Mouse (Mus musculus): ENCODE results near the gene Mmd2. TPM values are rescaled to one million over a fixed set of nuclear protein-coding genes. Genes with fewer than 3 reads are reported as not detected.

Mmd2 gene
- polyA plus RNA-seq, 1 experiment from 2014 or later: 5.7 TPM

DNA sequence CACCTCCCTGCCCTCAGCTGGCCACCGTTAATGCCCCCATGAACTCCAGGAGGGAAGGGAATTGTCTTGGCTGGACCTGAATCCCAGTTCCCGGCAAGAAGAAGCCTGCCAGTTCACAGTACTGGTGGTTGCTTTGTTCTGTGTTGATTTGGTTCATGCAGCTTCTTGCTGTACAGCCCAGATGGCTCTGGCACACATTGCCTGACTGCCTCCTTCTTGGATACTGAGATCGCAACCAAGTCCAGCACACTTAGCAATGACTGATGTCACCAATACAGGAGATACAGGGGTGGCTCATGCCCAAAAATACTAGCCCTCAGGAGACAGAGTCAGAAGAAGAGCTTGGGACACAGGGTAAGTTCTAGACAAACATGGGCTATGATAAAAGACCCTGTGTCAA lies 12.9 kb downstream of the Mmd2 start:
- no peak overlapping the region for H3K9ac ChIP-seq (ENCODE audit: low read length)
- no peaks in the 10 kb centered on the region for H3K4me1 ChIP-seq (ENCODE audit: control insufficient read depth, insufficient read depth, low read length)
- WGBS: 77% methylated on average over 3 of the region's 3 CpGs
- H3K27me3 ChIP-seq (ENCODE audit: control insufficient read depth, insufficient read depth, low read length): no peaks in the 10 kb centered on the region
- H3K4me3 ChIP-seq (ENCODE audit: low read depth, low read length): no peak overlapping the region
- ATAC-seq (ENCODE audit: insufficient read depth, low FRiP score, low TSS enrichment): no peak
- H3K4me2 ChIP-seq (ENCODE audit: low read depth): no peak overlapping the region
- no peaks in the 10 kb centered on the region for H3K9me3 ChIP-seq (ENCODE audit: control insufficient read depth, low read length)
- DNase-seq (ENCODE audit: low spot score): no peak
- no peaks in the 10 kb centered on the region for H3K36me3 ChIP-seq (ENCODE audit: control insufficient read depth, insufficient read depth, low read length)
- H3K27ac ChIP-seq (ENCODE audit: low read depth, low read length): no peak overlapping the region

DNA sequence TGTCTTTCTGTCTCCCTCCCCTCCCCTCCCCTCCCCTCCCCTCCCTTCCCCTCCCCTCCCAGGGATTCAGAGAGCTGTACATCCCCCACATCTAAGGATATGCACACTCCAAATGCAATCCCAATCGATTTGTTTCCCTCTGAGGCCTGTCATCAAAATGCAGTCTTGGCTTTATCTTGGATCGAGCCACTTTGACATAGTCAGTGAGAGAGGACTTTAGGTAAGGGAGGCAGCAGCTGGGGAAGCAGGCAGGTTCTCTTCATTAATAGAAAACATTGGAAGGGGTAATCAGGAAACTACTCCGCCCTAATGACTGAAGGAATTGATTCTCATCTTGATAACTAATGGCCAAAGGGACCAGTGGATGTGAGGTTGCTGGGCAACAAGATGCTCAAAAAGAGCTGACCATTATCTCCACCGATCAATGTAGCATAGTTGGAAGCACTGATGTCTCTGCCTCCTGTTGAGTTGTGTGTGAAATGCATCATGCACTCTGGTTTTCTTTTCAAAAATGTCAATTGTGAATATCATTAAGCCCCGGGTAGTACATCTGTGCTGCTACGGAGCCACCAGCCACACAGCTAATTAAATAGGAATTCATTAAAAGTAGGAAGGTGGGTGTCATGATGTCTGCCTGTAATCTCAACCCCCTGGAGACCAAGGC lies 17.5 kb downstream of the Mmd2 start:
- Histone ChIP-seq H3K27me3 (ENCODE audit: control insufficient read depth, insufficient read depth, low read length) (no peaks in the 10 kb centered on the region), H3K4me2 (ENCODE audit: low read depth) (no peak overlapping the region), H3K9ac (ENCODE audit: low read length) (no peak overlapping the region), H3K36me3 (ENCODE audit: control insufficient read depth, insufficient read depth, low read length) (no peaks in the 10 kb centered on the region), H3K4me1 (ENCODE audit: control insufficient read depth, insufficient read depth, low read length) (peaks cover 4% of the 10 kb centered on the region; the same call in 1 of the 2 replicates), H3K27ac (ENCODE audit: low read depth, low read length) (no peak overlapping the region), H3K9me3 (ENCODE audit: control insufficient read depth, low read length) (no peaks in the 10 kb centered on the region), H3K4me3 (ENCODE audit: low read depth, low read length) (no peak overlapping the region)
- ATAC-seq (ENCODE audit: insufficient read depth, low FRiP score, low TSS enrichment): no peak
- DNase-seq (ENCODE audit: low spot score): no peak
- WGBS: 76% methylated on average over 6 of the region's 6 CpGs

DNA sequence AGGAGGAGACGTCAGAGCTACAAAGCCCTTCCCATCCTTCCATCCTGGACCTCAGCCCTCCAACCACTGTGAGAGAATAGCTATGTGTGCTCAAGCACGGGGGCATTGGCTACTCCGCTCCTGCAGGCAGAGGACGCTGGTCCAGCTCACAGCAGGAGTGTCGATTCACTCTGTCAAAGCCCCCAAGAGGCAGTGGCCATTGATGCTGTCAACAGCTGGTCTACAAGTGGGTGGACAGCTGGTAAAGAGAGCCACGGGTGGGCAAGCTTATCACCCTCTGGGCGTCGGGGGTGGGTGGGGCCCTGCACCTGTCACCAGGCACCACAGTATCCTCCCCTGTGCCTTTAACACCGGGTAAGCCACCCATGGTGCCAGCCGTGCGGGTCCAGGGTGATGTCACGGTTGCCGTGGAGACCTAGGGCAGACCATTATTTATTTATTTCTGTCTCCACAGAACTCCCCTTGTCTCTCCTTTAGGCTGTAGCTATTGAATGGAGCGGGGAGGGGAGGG lies 24.9 kb downstream of the Mmd2 start:
- ATAC-seq (ENCODE audit: insufficient read depth, low FRiP score, low TSS enrichment): peak; percentile 92
- Histone ChIP-seq H3K9ac (ENCODE audit: low read length) (no peak overlapping the region), H3K4me2 (ENCODE audit: low read depth) (no peak overlapping the region), H3K4me3 (ENCODE audit: low read depth, low read length) (no peak overlapping the region), H3K4me1 (ENCODE audit: control insufficient read depth, insufficient read depth, low read length) (no peaks in the 10 kb centered on the region), H3K27ac (ENCODE audit: low read depth, low read length) (no peak overlapping the region), H3K9me3 (ENCODE audit: control insufficient read depth, low read length) (no peaks in the 10 kb centered on the region), H3K36me3 (ENCODE audit: control insufficient read depth, insufficient read depth, low read length) (no peaks in the 10 kb centered on the region), H3K27me3 (ENCODE audit: control insufficient read depth, insufficient read depth, low read length) (no peaks in the 10 kb centered on the region)
- 50% methylated on average over 14 of the region's 14 CpGs for WGBS
- peak; percentile 63 for DNase-seq (ENCODE audit: low spot score)

DNA sequence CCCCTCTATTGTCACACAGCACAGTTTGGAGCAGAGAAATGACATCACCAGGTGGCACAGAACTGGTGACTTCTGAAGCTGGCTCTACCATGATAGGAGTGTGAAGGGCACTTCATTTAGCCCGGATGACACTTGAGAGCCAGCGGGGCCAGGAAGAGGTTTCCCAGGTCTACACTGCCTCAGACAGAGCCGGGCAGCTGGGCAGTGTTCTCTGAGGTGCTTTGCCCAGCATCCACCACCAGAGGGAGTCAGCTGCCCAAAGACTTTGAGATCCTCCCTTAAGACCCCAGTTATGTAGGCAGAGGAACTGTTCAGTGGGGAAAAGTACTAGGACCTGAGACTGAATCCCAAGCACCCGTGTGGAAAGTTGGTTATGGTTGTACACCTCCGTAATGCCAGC lies 27.1 kb downstream of the Mmd2 start:
- no peak overlapping the region for H3K27ac ChIP-seq (ENCODE audit: low read depth, low read length)
- H3K4me1 ChIP-seq (ENCODE audit: control insufficient read depth, insufficient read depth, low read length): no peaks in the 10 kb centered on the region

DNA sequence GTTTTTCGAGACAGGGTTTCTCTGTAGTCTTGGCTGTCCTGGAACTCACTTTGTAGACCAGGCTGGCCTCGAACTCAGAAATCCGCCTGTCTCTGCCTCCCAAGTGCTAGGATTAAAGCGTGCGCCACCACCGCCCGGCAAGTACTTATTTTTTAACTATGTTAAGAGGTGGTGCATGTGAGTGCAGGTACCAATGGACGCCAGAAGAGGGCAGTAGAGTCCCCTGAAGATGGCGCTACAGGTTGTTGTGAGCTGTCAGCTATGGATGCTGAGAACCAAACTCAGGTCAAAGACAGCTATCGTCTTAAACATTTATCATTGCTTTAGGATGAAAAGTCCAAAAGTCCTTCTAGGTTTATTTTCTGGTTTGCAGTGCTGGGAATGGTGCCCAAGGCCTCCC lies 30.4 kb downstream of the Mmd2 start:
- Histone ChIP-seq H3K4me1 (ENCODE audit: control insufficient read depth, insufficient read depth, low read length) (no peaks in the 10 kb centered on the region), H3K4me3 (ENCODE audit: low read depth, low read length) (no peak overlapping the region), H3K4me2 (ENCODE audit: low read depth) (no peak overlapping the region), H3K9ac (ENCODE audit: low read length) (no peak overlapping the region), H3K27me3 (ENCODE audit: control insufficient read depth, insufficient read depth, low read length) (no peaks in the 10 kb centered on the region), H3K9me3 (ENCODE audit: control insufficient read depth, low read length) (no peaks in the 10 kb centered on the region), H3K36me3 (ENCODE audit: control insufficient read depth, insufficient read depth, low read length) (no peaks in the 10 kb centered on the region), H3K27ac (ENCODE audit: low read depth, low read length) (no peak overlapping the region)
- ATAC-seq (ENCODE audit: insufficient read depth, low FRiP score, low TSS enrichment) (no peak), DNase-seq (ENCODE audit: low spot score) (no peak)
- 87% methylated on average over 10 of the region's 10 CpGs for WGBS

More for the DNA sequence above, 27.1 kb downstream of the Mmd2 start:
- 13% methylated on average over 5 of the region's 5 CpGs for WGBS
- H3K9me3 ChIP-seq (ENCODE audit: control insufficient read depth, low read length): no peaks in the 10 kb centered on the region
- no peak overlapping the region for H3K4me3 ChIP-seq (ENCODE audit: low read depth, low read length)
- DNase-seq (ENCODE audit: low spot score) (peak; percentile 83), ATAC-seq (ENCODE audit: insufficient read depth, low FRiP score, low TSS enrichment) (peak; percentile 26)
- no peak overlapping the region for H3K4me2 ChIP-seq (ENCODE audit: low read depth)
- no peaks in the 10 kb centered on the region for H3K36me3 ChIP-seq (ENCODE audit: control insufficient read depth, insufficient read depth, low read length)
- H3K27me3 ChIP-seq (ENCODE audit: control insufficient read depth, insufficient read depth, low read length): no peaks in the 10 kb centered on the region
- H3K9ac ChIP-seq (ENCODE audit: low read length): no peak overlapping the region

DNA sequence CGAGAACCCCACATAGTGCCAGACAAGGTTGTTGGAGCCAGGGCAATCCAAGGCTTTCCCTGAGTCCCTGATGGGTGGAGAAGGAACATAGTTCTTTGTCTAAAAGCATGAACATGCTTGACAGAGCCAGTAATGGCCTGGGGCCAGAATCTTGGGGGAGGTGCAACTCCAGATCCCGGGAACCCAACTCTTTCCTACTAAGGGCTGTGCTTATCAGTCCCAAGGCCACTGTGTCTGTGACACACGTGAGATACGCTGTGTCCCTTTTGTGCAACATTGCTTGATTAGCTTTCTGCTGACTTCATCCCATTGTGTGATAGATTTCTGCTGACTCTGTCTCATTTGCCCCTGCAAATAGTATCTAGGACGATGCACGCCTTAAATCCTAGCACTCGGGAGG lies 31.8 kb downstream of the Mmd2 start:
- no peak for ATAC-seq (ENCODE audit: insufficient read depth, low FRiP score, low TSS enrichment)
- no peak for DNase-seq (ENCODE audit: low spot score)
- Histone ChIP-seq H3K4me2 (ENCODE audit: low read depth) (no peak overlapping the region), H3K9ac (ENCODE audit: low read length) (no peak overlapping the region), H3K9me3 (ENCODE audit: control insufficient read depth, low read length) (no peaks in the 10 kb centered on the region), H3K4me1 (ENCODE audit: control insufficient read depth, insufficient read depth, low read length) (no peaks in the 10 kb centered on the region), H3K27ac (ENCODE audit: low read depth, low read length) (no peak overlapping the region), H3K36me3 (ENCODE audit: control insufficient read depth, insufficient read depth, low read length) (no peaks in the 10 kb centered on the region), H3K27me3 (ENCODE audit: control insufficient read depth, insufficient read depth, low read length) (no peaks in the 10 kb centered on the region), H3K4me3 (ENCODE audit: low read depth, low read length) (no peak overlapping the region)
- 94% methylated on average over 7 of the region's 7 CpGs for WGBS

DNA sequence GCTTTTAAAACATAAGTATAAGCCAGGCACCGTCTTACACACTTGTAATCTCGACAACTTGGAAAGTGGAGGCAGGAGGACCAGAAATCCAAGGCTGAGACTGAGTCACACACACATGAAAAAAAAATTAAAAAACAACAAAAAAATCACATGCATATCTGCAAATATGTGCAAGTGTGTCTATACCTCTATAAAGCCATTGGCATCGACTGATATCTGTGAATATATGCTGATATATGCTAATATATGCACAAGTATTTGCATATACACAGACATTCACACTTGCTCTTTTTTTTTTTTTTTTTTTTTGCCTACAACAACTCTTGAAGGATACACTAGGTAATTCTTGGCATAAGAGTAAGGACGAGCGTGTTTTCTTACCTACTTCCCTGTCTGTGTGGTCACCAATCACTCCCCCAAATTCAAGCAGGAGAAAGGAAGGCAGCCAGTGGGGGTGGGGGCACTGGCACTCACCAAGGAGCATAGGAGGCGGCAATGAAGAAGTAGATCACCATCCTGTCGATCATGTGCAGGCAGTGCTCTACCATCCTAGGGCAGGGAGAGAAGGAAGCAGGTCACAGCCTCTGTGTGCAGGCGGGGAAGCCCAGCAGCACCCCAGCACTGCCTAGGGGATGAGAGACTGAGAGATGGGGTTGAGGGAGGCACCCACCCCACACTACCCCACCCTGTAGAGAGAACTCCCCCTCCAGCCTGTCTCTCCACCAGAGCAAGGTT lies 34.1 kb downstream of the Mmd2 start:
- Histone ChIP-seq H3K4me1 (ENCODE audit: control insufficient read depth, insufficient read depth, low read length) (no peaks in the 10 kb centered on the region), H3K27ac (ENCODE audit: low read depth, low read length) (no peak overlapping the region), H3K4me2 (ENCODE audit: low read depth) (no peak overlapping the region), H3K27me3 (ENCODE audit: control insufficient read depth, insufficient read depth, low read length) (no peaks in the 10 kb centered on the region), H3K36me3 (ENCODE audit: control insufficient read depth, insufficient read depth, low read length) (no peaks in the 10 kb centered on the region), H3K9ac (ENCODE audit: low read length) (no peak overlapping the region), H3K4me3 (ENCODE audit: low read depth, low read length) (no peak overlapping the region), H3K9me3 (ENCODE audit: control insufficient read depth, low read length) (no peaks in the 10 kb centered on the region)
- WGBS: 76% methylated on average over 8 of the region's 8 CpGs
- no peak for DNase-seq (ENCODE audit: low spot score)
- ATAC-seq (ENCODE audit: insufficient read depth, low FRiP score, low TSS enrichment): no peak

DNA sequence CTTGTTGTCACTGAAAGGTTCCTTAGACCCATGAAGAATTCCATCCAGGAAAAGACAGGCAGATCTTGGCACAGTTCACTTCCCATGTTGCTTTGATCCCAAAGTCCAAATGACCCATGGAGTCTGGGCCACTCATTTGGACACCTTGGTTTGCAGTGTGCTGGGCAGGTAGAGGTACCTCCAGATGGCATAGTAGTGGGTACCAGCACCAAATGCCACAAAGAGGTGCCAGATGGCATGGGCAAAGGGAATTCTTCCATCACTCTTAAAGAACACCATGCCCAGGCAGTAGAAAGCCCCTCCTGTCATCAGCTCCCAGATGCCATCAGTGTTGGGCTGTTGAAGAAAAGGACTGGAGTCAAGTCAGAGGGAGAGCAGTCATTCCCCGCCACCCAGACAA lies 44.0 kb downstream of the Mmd2 start:
- 83% methylated on average over 1 of the region's 1 CpGs for WGBS
- no peaks in the 10 kb centered on the region for H3K4me1 ChIP-seq (ENCODE audit: control insufficient read depth, insufficient read depth, low read length)
- H3K9me3 ChIP-seq (ENCODE audit: control insufficient read depth, low read length): no peaks in the 10 kb centered on the region
- no peaks in the 10 kb centered on the region for H3K27me3 ChIP-seq (ENCODE audit: control insufficient read depth, insufficient read depth, low read length)
- no peak overlapping the region for H3K4me2 ChIP-seq (ENCODE audit: low read depth)
- H3K36me3 ChIP-seq (ENCODE audit: control insufficient read depth, insufficient read depth, low read length): no peaks in the 10 kb centered on the region
- no peak overlapping the region for H3K9ac ChIP-seq (ENCODE audit: low read length)
- H3K4me3 ChIP-seq (ENCODE audit: low read depth, low read length): no peak overlapping the region
- ATAC-seq (ENCODE audit: insufficient read depth, low FRiP score, low TSS enrichment) (no peak), DNase-seq (ENCODE audit: low spot score) (no peak)
- no peak overlapping the region for H3K27ac ChIP-seq (ENCODE audit: low read depth, low read length)

DNA sequence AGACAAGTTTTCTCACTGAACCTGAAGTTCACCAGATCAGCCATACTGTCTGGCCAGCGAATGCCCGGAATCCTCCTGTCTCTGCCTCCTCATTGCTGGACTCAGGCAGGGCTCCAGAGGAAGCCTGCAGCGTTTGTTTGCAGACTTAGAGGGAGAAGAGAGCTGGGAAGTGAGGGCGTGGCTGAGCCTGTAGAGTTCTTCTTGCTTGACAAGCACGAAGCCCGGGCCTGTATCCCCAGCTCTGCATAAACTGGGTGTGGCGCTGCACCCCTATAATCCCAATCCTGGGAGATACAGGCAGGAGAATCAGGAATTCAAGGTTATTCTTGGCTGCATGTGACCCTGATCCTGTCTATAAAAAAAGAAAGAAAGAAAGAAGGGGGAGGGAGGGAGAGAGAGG lies 48.3 kb downstream of the Mmd2 start:
- Histone ChIP-seq H3K4me2 (ENCODE audit: low read depth) (no peak overlapping the region), H3K4me3 (ENCODE audit: low read depth, low read length) (no peak overlapping the region), H3K36me3 (ENCODE audit: control insufficient read depth, insufficient read depth, low read length) (no peaks in the 10 kb centered on the region), H3K4me1 (ENCODE audit: control insufficient read depth, insufficient read depth, low read length) (no peaks in the 10 kb centered on the region), H3K27ac (ENCODE audit: low read depth, low read length) (no peak overlapping the region), H3K9ac (ENCODE audit: low read length) (no peak overlapping the region), H3K27me3 (ENCODE audit: control insufficient read depth, insufficient read depth, low read length) (no peaks in the 10 kb centered on the region), H3K9me3 (ENCODE audit: control insufficient read depth, low read length) (no peaks in the 10 kb centered on the region)
- DNase-seq (ENCODE audit: low spot score) (no peak), ATAC-seq (ENCODE audit: insufficient read depth, low FRiP score, low TSS enrichment) (no peak)
- 55% methylated on average over 7 of the region's 7 CpGs for WGBS

Measured in neural tube, embryonic 11.5 days (tissue).